Mouse (Mus musculus): Measurements from ENCODE around the gene Glipr2.

DNA sequence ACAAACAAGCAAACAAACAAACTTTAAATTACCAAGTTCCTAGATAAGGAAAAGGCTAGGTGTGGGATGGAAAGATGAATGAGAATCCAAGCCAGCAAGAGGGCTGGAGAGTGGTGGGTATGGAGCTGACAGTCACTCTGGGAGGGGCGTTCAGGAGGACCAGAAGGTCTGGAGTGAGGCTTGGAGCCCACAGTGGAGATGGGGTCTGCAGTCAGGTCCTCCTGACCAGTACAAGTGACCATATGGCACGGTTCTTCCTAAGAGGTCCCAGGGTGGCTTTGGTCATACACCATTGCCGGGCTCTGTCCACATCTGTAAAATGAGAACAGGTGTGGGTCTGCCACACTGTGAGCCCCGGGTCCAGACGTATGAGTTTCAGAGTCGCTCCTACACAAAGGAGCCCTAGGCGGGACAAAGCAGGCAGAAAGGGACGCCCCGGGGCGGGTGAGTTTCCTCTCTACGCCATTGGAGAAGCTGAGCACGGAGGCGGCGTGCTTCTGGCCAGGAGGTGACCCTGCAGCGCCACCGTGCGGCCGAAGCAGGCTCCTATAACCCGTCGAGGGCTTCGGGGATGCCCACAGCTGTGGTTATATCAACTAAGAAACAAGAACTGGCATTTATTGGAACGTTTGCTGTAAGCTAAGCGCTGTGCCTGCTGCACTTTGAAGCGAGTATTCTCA, 25.0 kb downstream of the Glipr2 start:
- TF ChIP-seq CTCF (IDR thresholded peaks at IDR 0.05; ENCODE audit: low read depth) (peak; percentile 99), EP300 (IDR thresholded peaks at IDR 0.05; ENCODE audit: low read depth) (peak; percentile 49; the same call in 1 of the 2 replicates)
